Mouse (Mus musculus): ENCODE data around the gene Rxfp1. TPM values are rescaled to one million over a fixed set of nuclear protein-coding genes. Genes with fewer than 3 reads are reported as not detected.

Gene Rxfp1
- polyA plus RNA-seq, 1 experiment from 2014 or later = 0.05 TPM

GRCm38 (mm10) chr3:79628561-79629415 lies 108.9 kb downstream of the Rxfp1 start, which contains the start of gene 4930579G24Rik:
TSS of gene 4930579G24Rik (plus strand) at chr3:79629079.
- TF ChIP-seq CTCF (IDR thresholded peaks at IDR 0.05; ENCODE audit: low read depth) = no peak
- under 1% methylated on average over 60 of the region's 60 CpGs for WGBS

GRCm38 (mm10) chr3:79628182-79628560 lies 109.5 kb downstream of the Rxfp1 start:
- H3K27me3 ChIP-seq (ENCODE audit: insufficient read depth, low read length) = no peaks in the 10 kb centered on the region
- peak overlapping the region; percentile 53 for H3K9ac ChIP-seq
- DNase-seq = no peak
- peak overlapping the region; percentile 77 for H3K4me3 ChIP-seq (ENCODE audit: low read depth, low read length)
- peak overlapping the region; percentile 82 for H3K4me2 ChIP-seq
- peak overlapping the region; percentile 36 for H3K27ac ChIP-seq (ENCODE audit: low read depth)
- 0 out of 2 replicates have a peak, but pooled peaks cover 4% of the 10 kb centered on the region for H3K9me3 ChIP-seq (ENCODE audit: low read depth, low read length)
- TF ChIP-seq CTCF (IDR thresholded peaks at IDR 0.05; ENCODE audit: low read depth) = no peak
- H3K4me1 ChIP-seq (ENCODE audit: insufficient read depth) = no peaks in the 10 kb centered on the region
- WGBS = 1% methylated on average over 9 of the region's 9 CpGs
- peaks cover 16% of the 10 kb centered on the region for H3K36me3 ChIP-seq (ENCODE audit: insufficient read depth)
- no peak; the same call in 1 of the 2 replicates for ATAC-seq (ENCODE audit: insufficient read depth)

More at GRCm38 (mm10) chr3:79628561-79629415, 108.9 kb downstream of the Rxfp1 start, which contains the start of gene 4930579G24Rik:
- peak within 1 kb of the TSS; percentile 77 for H3K4me3 ChIP-seq (ENCODE audit: low read depth, low read length)
- ATAC-seq (ENCODE audit: insufficient read depth) (peak; percentile 98), DNase-seq (peak; percentile 99)
- H3K27me3 ChIP-seq (ENCODE audit: insufficient read depth, low read length) = no peaks in the 10 kb centered on the region
- H3K4me2 ChIP-seq = peak within 1 kb of the TSS; percentile 82
- H3K36me3 ChIP-seq (ENCODE audit: insufficient read depth) = peaks cover 21% of the 10 kb centered on the region
- H3K9ac ChIP-seq = peak within 1 kb of the TSS; percentile 83
- H3K4me1 ChIP-seq (ENCODE audit: insufficient read depth) = no peaks in the 10 kb centered on the region
- H3K27ac ChIP-seq (ENCODE audit: low read depth) = peak within 1 kb of the TSS; percentile 93
- H3K9me3 ChIP-seq (ENCODE audit: low read depth, low read length) = peaks cover 10% of the 10 kb centered on the region; the same call in 1 of the 2 replicates

- no peaks in the 10 kb centered on the region for H3K4me1 ChIP-seq (ENCODE audit: insufficient read depth)
- H3K4me3 ChIP-seq (ENCODE audit: low read depth, low read length) = peak overlapping the region; percentile 77
- peaks cover 14% of the 10 kb centered on the region for H3K36me3 ChIP-seq (ENCODE audit: insufficient read depth)
- peak overlapping the region; percentile 53 for H3K9ac ChIP-seq
- 0 out of 2 replicates have a peak, but pooled peaks cover 2% of the 10 kb centered on the region for H3K9me3 ChIP-seq (ENCODE audit: low read depth, low read length)
- H3K4me2 ChIP-seq = peak overlapping the region; percentile 82
- no peaks in the 10 kb centered on the region for H3K27me3 ChIP-seq (ENCODE audit: insufficient read depth, low read length)
- ATAC-seq (ENCODE audit: insufficient read depth) (no peak), DNase-seq (peak; percentile 26)
- WGBS = 21% methylated on average over 10 of the region's 10 CpGs
- no peak overlapping the region; the same call in 1 of the 2 replicates for H3K27ac ChIP-seq (ENCODE audit: low read depth)
- TF ChIP-seq CTCF (IDR thresholded peaks at IDR 0.05; ENCODE audit: low read depth) = peak; percentile 42
These were observed 110.0 kb downstream of the Rxfp1 start for GRCm38 (mm10) chr3:79627484-79628181.

- ATAC-seq (ENCODE audit: insufficient read depth) (no peak), DNase-seq (no peak)
- Histone ChIP-seq H3K4me1 (ENCODE audit: insufficient read depth) (no peaks in the 10 kb centered on the region), H3K9me3 (ENCODE audit: low read depth, low read length) (no peaks in the 10 kb centered on the region), H3K27me3 (ENCODE audit: insufficient read depth, low read length) (no peaks in the 10 kb centered on the region), H3K36me3 (ENCODE audit: insufficient read depth) (peaks cover 49% of the 10 kb centered on the region), H3K4me3 (ENCODE audit: low read depth, low read length) (no peak overlapping the region), H3K4me2 (no peak overlapping the region), H3K9ac (no peak overlapping the region), H3K27ac (ENCODE audit: low read depth) (no peak overlapping the region)
- TF ChIP-seq CTCF (IDR thresholded peaks at IDR 0.05; ENCODE audit: low read depth) = no peak
- WGBS = 84% methylated on average over 2 of the region's 2 CpGs
These were observed 127.8 kb downstream of the Rxfp1 start for GRCm38 (mm10) chr3:79609886-79610285.

- no peak overlapping the region for H3K4me2 ChIP-seq
- peaks cover 4% of the 10 kb centered on the region; the same call in 1 of the 2 replicates for H3K4me1 ChIP-seq (ENCODE audit: insufficient read depth)
- H3K36me3 ChIP-seq (ENCODE audit: insufficient read depth) = peaks cover 62% of the 10 kb centered on the region
- TF ChIP-seq CTCF (IDR thresholded peaks at IDR 0.05; ENCODE audit: low read depth) = no peak
- 87% methylated on average over 7 of the region's 7 CpGs for WGBS
- H3K27me3 ChIP-seq (ENCODE audit: insufficient read depth, low read length) = no peaks in the 10 kb centered on the region
- DNase-seq = no peak
- no peak overlapping the region for H3K9ac ChIP-seq
- H3K4me3 ChIP-seq (ENCODE audit: low read depth, low read length) = no peak overlapping the region
- H3K9me3 ChIP-seq (ENCODE audit: low read depth, low read length) = no peaks in the 10 kb centered on the region
- ATAC-seq (ENCODE audit: insufficient read depth) = no peak
- no peak overlapping the region for H3K27ac ChIP-seq (ENCODE audit: low read depth)
These were observed 142.2 kb downstream of the Rxfp1 start for GRCm38 (mm10) chr3:79595468-79595867.

- peak overlapping the region; percentile 87 for H3K27ac ChIP-seq (ENCODE audit: low read depth)
- H3K9ac ChIP-seq = peak overlapping the region; percentile 90
- DNase-seq (no peak), ATAC-seq (ENCODE audit: insufficient read depth) (0 out of 2 replicates have a peak, but pooled peaks have one; percentile 9)
- peak overlapping the region; percentile 88 for H3K4me2 ChIP-seq
- WGBS = 3% methylated on average over 15 of the region's 15 CpGs
- H3K9me3 ChIP-seq (ENCODE audit: low read depth, low read length) = no peaks in the 10 kb centered on the region
- H3K27me3 ChIP-seq (ENCODE audit: insufficient read depth, low read length) = no peaks in the 10 kb centered on the region
- peaks cover 4% of the 10 kb centered on the region; the same call in 1 of the 2 replicates for H3K4me1 ChIP-seq (ENCODE audit: insufficient read depth)
- peak overlapping the region; percentile 81 for H3K4me3 ChIP-seq (ENCODE audit: low read depth, low read length)
- H3K36me3 ChIP-seq (ENCODE audit: insufficient read depth) = peaks cover 32% of the 10 kb centered on the region
- no peak for TF ChIP-seq CTCF (IDR thresholded peaks at IDR 0.05; ENCODE audit: low read depth)
These were observed 145.7 kb downstream of the Rxfp1 start for GRCm38 (mm10) chr3:79591793-79592471.

Other genes starting within 250 kb of the Rxfp1 start
- gene Fnip2, start 170.1 kb downstream of the Rxfp1 start, polyA plus RNA-seq (2014; fragmentation: Nextera tagmentation; extraction: Ambion mirVana) = 5.8 and 6.4 TPM in 2 replicates
- gene Ppid, start 146.5 kb downstream of the Rxfp1 start, polyA plus RNA-seq (2014; fragmentation: Nextera tagmentation; extraction: Ambion mirVana) = 185 TPM in 2 replicates
- gene 4930579G24Rik, start 108.8 kb downstream of the Rxfp1 start, polyA plus RNA-seq (2014; fragmentation: Nextera tagmentation; extraction: Ambion mirVana) = 35.8 and 39.8 TPM in 2 replicates
- gene Etfdh, start 108.4 kb downstream of the Rxfp1 start, polyA plus RNA-seq (2014; fragmentation: Nextera tagmentation; extraction: Ambion mirVana) = 48.1 and 52.5 TPM in 2 replicates
- gene Tmem144, start 114.9 kb upstream of the Rxfp1 start, polyA plus RNA-seq (2014; fragmentation: Nextera tagmentation; extraction: Ambion mirVana) = 5.0 and 5.4 TPM in 2 replicates
- 16.4 and 17.8 TPM in 2 replicates for gene Fam198b, start 146.7 kb upstream of the Rxfp1 start, polyA plus RNA-seq (2014; fragmentation: Nextera tagmentation; extraction: Ambion mirVana)

Measured in lung, embryonic 14.5 days (tissue).